Mouse (Mus musculus) hindbrain, embryonic 16.5 days (tissue): ENCODE measurements around the gene E2f6. TPM values are rescaled to one million over a fixed set of nuclear protein-coding genes. Genes with fewer than 3 reads are reported as not detected.

Experiments
- ATAC-seq: fragments of 200-750 bp; cut with Nextera tagmentation; 2 replicates; pipeline ENCODE4 v1.8.0; 2017; ENCODE audit warnings: moderate TSS enrichment, moderate library complexity
- H3K27ac ChIP-seq: fragments of 300-500 bp; sonication (generic); 2 replicates; pipeline ENCODE4 v1.5.1; 2014; ENCODE audit warnings: low read depth, mild to moderate bottlenecking, control low read depth, low read length, moderate library complexity
- H3K27me3 ChIP-seq: fragments of 300-500 bp; sonication (generic); replicated peaks from 2 replicates; pipeline ENCODE4 v1.6.1; 2014; ENCODE audit warnings: low read length; ENCODE audit not compliant: control insufficient read depth, insufficient read depth
- H3K36me3 ChIP-seq: fragments of 300-500 bp; sonication (generic); 2 replicates; pipeline ENCODE4 v1.6.1; 2014; ENCODE audit warnings: mild to moderate bottlenecking, low read length, moderate library complexity, mixed read lengths; ENCODE audit not compliant: control insufficient read depth, insufficient read depth
- H3K4me1 ChIP-seq: fragments of 300-500 bp; sonication (generic); 2 replicates; pipeline ENCODE4 v1.6.1; 2014; ENCODE audit warnings: low read depth, low read length; ENCODE audit not compliant: control insufficient read depth, insufficient read depth
- H3K4me2 ChIP-seq: fragments of 300-500 bp; sonication (generic); 2 replicates; pipeline ENCODE4 v1.6.1; 2014; ENCODE audit warnings: mild to moderate bottlenecking, low read length, control low read depth, moderate library complexity
- H3K4me3 ChIP-seq: fragments of 300-500 bp; sonication (generic); 2 replicates; pipeline ENCODE4 v1.5.1; 2014; ENCODE audit warnings: mild to moderate bottlenecking, low read length, control low read depth, moderate library complexity
- H3K9ac ChIP-seq: fragments of 300-500 bp; sonication (generic); 2 replicates; pipeline ENCODE4 v1.6.1; 2014; ENCODE audit warnings: low read depth, mild to moderate bottlenecking, control low read depth, low read length, moderate library complexity
- H3K9me3 ChIP-seq: fragments of 300-500 bp; sonication (generic); 2 replicates; pipeline ENCODE4 v1.6.1; 2014; ENCODE audit warnings: mild to moderate bottlenecking, low read length, moderate library complexity; ENCODE audit not compliant: control insufficient read depth
- WGBS: fragments of 180-500 bp; shearing (Covaris S2); extraction: QIAGEN DNeasy Blood & Tissue Kit; methylation state at CpG from one replicate; pipeline ENCODE4 v1.1.7; 2014; 5-methylcytosine and 5-hydroxymethylcytosine counted together
- polyA plus RNA-seq: library from polyadenylated mRNA; unstranded; fragments of >200 nt; fragmentation: Nextera tagmentation; extraction: Ambion mirVana; gene quantifications from 2 replicates; pipeline ENCODE4 v1.2.1, GENCODE M21; 2015

E2f6 gene
- polyA plus RNA-seq, 1 experiment from 2014 or later = 28.9 TPM

DNA sequence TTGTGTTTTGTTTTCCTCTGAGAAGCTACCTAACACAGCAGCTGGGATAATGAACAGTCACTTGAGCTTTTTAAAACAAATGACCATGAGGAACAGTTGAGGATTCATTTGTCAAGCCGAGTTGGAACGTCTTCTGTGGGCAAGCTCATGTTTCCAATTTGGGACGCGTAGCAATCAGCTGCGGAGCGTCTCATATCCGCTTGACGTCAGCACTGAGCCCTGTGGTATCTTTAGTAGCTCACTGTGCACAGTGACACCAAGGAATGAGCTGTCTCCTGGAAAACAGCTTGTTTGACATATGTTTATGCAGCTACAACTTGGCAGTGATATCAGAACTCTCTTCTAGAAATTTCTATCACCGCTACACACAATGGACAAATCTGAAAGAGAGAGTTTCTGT, 25.4 kb downstream of the E2f6 start:
- Histone ChIP-seq H3K27me3 (no peaks in the 10 kb centered on the region), H3K4me3 (no peak overlapping the region), H3K9ac (no peak overlapping the region), H3K9me3 (no peaks in the 10 kb centered on the region), H3K36me3 (no peaks in the 10 kb centered on the region), H3K4me2 (peak overlapping the region; percentile 10; the same call in 1 of the 2 replicates), H3K27ac (no peak overlapping the region), H3K4me1 (no peaks in the 10 kb centered on the region)
- ATAC-seq = no peak
- WGBS = 60% methylated on average over 9 of the region's 9 CpGs

DNA sequence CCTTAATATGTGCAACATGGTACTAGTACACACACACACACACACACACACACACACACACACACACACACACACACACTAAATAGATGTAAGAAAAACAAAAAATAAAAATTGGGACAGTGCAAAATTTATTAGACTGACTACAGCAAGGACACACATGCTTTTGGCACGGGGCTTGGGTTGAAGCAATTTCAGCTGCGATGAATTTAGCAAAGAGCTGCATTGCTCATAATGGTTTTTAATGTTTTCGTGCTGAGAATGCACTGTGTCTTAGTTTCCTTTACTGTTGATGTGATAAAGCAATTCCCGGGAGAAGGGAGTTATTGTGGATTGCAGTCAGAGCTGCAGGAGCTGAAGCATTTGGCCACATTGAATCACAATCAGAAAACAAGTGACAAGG, 27.0 kb downstream of the E2f6 start:
- no peak for ATAC-seq
- Histone ChIP-seq H3K4me1 (no peaks in the 10 kb centered on the region), H3K36me3 (no peaks in the 10 kb centered on the region), H3K4me3 (no peak overlapping the region), H3K9me3 (no peaks in the 10 kb centered on the region), H3K4me2 (no peak overlapping the region), H3K27me3 (no peaks in the 10 kb centered on the region), H3K9ac (no peak overlapping the region), H3K27ac (no peak overlapping the region)
- WGBS = 86% methylated on average over 4 of the region's 4 CpGs

DNA sequence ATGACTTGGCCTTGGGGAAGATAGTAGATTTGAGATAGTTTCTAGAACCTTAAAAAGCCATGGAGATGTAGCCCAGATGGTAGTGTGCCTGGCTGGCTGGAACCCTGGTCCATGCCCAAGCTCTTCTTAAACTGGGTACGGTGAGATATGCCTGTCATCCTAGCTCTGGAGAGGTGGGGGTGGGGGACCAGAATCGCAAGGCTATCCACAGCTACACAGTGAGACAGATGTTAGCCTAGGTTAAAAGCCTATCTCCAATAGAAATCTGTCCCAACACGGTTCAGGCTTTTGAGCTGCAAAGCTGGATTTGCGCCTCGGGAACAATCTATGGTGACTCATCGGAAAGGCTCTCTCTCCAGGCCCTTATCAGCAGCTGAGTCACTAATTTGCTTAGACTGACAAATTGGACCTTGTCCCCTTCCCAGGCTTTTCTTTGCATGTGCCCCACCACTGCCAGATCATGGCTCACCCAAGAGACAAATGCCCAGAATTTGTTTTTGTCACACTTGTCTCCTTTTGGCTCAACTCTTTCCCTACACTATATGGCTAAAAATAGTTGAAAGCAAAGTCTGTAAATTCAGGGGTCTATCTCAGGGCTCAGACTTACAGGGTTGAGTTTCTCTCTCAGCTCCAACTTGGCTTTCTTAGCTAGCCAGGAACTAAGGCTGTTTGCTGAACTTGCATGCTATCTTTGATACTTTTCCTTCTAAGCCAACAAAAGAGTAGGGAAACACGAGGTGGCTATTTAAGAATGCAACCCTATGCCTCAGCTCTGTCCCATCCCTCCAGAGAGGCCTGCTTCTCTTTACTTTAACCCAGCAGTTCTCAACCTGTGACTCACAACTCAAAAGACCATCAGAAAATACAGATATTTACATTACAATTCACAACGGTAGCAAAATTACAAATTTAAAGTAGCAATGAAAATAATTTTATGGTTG, 30.3 kb downstream of the E2f6 start:
- WGBS = 83% methylated on average over 8 of the region's 8 CpGs

DNA sequence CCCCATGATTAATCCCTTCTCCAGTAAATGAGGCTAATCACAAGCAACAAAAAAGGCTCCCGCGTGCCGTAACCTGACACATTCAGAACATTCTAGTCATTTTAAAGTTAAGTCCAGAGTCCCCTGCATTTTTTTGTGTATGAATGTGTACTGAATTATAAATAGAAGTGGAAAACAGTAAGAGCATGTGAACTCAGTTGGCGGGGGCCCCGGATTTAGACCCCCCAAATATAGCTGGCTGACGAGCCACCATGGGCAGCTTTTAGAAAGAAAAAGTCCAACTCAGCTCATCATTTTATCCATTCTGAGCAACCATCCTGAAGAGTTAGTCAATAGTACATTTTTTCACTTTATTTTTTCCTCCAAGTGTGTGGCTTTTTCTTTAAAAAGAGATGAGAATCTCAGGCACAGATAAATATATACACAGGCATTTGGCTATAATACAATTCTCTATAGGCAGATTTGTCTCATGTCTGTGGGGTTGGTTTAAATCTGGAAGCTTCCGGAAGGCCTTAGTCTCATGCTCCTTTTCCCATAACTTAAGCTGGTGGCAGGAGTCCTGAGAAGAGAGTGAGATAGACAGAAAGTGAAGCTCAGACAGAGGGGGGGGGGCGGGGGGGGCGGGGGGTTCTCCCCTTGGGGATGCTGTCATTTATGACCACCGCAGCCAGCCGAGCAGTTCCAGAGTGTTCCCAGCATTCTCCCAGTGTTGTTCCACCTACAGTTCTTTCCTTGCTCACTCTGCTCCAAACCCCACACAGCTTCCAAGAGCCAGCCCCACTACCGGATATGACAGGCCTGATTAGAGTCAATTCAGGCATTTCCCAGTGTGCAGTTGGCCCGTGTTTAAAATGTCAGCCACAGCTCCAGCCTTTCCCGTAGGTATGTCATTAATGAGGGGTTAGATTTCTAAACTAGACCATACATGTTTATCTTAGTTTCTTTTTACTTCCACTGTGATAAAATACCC, 34.1 kb downstream of the E2f6 start:
- Histone ChIP-seq H3K4me2 (no peak overlapping the region), H3K9ac (no peak overlapping the region), H3K27ac (no peak overlapping the region), H3K4me1 (no peaks in the 10 kb centered on the region), H3K27me3 (no peaks in the 10 kb centered on the region), H3K4me3 (no peak overlapping the region), H3K9me3 (no peaks in the 10 kb centered on the region), H3K36me3 (no peaks in the 10 kb centered on the region)
- no peak for ATAC-seq
- 68% methylated on average over 14 of the region's 14 CpGs for WGBS

More for the DNA sequence above, 30.3 kb downstream of the E2f6 start:
- no peak overlapping the region for H3K9ac ChIP-seq
- no peaks in the 10 kb centered on the region for H3K9me3 ChIP-seq
- H3K27ac ChIP-seq = no peak overlapping the region
- H3K4me1 ChIP-seq = no peaks in the 10 kb centered on the region
- no peak overlapping the region for H3K4me3 ChIP-seq
- H3K27me3 ChIP-seq = no peaks in the 10 kb centered on the region
- no peaks in the 10 kb centered on the region for H3K36me3 ChIP-seq
- no peak overlapping the region for H3K4me2 ChIP-seq
- no peak for ATAC-seq

DNA sequence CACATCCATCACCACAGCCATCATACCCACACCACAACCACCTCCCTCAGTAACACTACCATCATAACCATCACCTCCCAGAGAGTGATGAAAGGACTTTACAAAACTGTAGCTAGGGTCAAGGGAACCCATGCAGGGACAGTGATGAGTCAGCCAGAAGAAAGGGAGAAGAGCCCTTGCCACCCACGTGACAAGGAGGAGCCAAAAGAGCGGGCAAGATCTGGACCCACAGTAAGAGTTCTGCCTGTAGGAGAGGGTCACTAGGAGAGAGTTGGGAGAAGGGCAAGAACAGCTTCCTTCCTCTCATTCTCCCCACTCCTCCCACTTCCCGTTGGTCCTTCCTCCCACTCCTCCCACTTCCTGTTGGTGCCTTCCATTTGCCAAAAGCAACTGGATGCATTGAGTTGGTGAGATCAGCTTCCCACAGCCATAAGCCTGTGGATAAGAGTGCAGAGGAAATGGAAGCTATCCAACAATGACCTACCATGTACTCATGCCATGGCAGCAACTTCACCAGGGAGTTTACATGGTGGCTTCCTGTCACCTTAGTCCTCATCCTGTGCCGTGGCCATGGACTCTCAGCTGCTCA, 36.5 kb downstream of the E2f6 start:
- Histone ChIP-seq H3K9me3 (no peaks in the 10 kb centered on the region), H3K4me1 (peaks cover 5% of the 10 kb centered on the region; the same call in 1 of the 2 replicates), H3K9ac (no peak overlapping the region), H3K36me3 (no peaks in the 10 kb centered on the region), H3K27me3 (no peaks in the 10 kb centered on the region), H3K4me3 (no peak overlapping the region), H3K27ac (no peak overlapping the region), H3K4me2 (no peak overlapping the region)
- no peak for ATAC-seq
- WGBS = 90% methylated on average over 4 of the region's 4 CpGs

DNA sequence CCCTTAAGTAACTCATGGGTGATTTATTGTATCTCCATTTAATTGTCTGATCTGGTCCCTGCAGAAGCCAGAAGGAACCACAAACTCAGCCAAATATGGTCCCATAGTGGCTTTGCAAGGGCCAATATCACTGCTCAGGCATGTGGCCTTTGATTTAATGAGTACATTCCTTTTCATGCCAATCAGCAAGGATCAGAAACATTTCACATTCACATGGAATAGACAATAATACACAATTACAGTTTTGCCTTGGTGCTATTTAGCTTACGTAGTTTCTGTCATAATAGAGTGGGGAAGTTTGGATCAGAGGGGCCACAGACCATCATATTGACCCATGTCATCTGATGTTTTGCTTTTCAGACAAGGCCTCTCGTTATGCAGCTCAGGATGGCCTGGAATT, 37.7 kb downstream of the E2f6 start:
- no peak for ATAC-seq
- Histone ChIP-seq H3K4me3 (no peak overlapping the region), H3K27ac (no peak overlapping the region), H3K4me1 (peaks cover 5% of the 10 kb centered on the region; the same call in 1 of the 2 replicates), H3K9me3 (no peaks in the 10 kb centered on the region), H3K27me3 (no peaks in the 10 kb centered on the region), H3K9ac (no peak overlapping the region), H3K36me3 (no peaks in the 10 kb centered on the region), H3K4me2 (no peak overlapping the region)
- 82% methylated on average over 2 of the region's 2 CpGs for WGBS

DNA sequence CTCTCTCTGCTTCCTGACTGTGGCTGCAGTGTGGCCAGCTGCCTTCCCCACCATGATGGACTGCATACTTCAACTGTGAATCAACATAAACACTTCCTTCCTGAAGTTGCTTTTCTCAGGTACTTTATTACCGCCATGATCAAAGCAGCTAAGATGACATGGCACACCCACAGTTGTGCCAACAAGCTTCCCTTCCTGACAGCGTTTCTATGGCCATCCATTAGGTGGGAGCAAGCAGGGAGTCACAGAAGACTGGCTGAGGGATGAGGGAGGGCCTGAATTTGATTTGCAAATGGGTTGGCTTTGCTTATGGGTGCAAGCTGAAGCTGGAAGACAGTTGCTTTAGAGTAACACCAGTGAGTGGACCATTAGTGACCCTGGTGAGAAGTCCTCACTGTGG, 39.1 kb downstream of the E2f6 start:
- H3K36me3 ChIP-seq = no peaks in the 10 kb centered on the region
- no peaks in the 10 kb centered on the region for H3K27me3 ChIP-seq
- no peak overlapping the region for H3K27ac ChIP-seq
- 61% methylated on average over 2 of the region's 2 CpGs for WGBS
- peaks cover 5% of the 10 kb centered on the region; the same call in 1 of the 2 replicates for H3K4me1 ChIP-seq
- no peak overlapping the region for H3K4me2 ChIP-seq
- H3K9me3 ChIP-seq = no peaks in the 10 kb centered on the region
- H3K4me3 ChIP-seq = no peak overlapping the region
- no peak for ATAC-seq
- H3K9ac ChIP-seq = no peak overlapping the region

DNA sequence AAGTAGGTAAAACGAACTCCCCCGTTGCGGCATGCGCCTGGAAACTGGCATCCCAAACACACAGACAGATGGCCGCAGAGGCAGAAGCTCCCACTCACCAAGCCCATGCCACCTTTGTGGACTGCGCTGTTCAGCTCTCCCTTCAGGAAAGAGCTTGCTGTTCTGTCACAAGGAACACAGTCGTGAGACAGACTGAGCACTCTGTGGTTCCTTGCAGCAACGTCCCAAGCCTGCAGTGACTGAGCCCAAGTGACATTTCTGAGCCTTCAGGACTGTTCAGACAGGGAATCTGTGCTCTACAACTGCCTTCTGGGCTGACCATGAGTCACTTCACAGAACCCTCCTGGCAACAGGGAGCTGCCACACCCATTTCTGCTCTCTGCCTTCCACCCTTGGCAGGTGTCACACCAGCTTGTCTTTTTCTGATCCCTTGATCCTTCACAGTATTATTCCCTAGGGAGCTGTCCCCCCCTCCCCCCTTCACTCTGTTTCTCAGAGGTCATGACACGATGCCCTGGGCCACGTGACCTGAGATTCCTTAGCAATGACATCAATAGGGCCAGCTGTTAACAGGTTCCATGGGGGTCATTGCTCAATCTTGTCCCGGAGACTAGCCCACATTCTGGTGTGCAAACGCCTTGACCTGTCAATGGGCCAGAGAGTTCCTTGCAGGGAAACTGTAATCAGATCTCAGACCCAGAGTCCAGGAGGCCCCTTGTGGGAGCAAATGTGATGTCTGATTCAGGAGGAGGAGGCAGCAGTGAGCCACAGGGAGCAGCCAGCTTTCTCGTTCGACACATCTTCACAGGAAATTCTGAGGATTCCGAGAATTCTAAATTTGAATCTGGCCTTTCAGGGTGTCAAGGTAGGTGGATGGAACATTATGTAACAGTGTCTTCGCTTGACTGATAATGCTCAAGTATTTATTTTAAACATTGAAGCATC, 39.9 kb downstream of the E2f6 start:
- ATAC-seq = no peak
- Histone ChIP-seq H3K4me1 (peaks cover 9% of the 10 kb centered on the region), H3K27me3 (no peaks in the 10 kb centered on the region), H3K27ac (no peak overlapping the region), H3K9ac (no peak overlapping the region), H3K4me2 (no peak overlapping the region), H3K4me3 (no peak overlapping the region), H3K36me3 (no peaks in the 10 kb centered on the region), H3K9me3 (no peaks in the 10 kb centered on the region)
- WGBS = 42% methylated on average over 16 of the region's 16 CpGs
